Mouse (Mus musculus): ENCODE results near the gene Gm7544. TPM values are rescaled to one million over a fixed set of nuclear protein-coding genes. Genes with fewer than 3 reads are reported as not detected.
"Not testable (repeated sequence)": the region's sequence is repeated elsewhere in the genome, so short reads cannot be mapped to it uniquely, and the experiment has no call there.

Gm7544 gene
- total and polyA plus RNA-seq, 3 experiments = not detected

DNA sequence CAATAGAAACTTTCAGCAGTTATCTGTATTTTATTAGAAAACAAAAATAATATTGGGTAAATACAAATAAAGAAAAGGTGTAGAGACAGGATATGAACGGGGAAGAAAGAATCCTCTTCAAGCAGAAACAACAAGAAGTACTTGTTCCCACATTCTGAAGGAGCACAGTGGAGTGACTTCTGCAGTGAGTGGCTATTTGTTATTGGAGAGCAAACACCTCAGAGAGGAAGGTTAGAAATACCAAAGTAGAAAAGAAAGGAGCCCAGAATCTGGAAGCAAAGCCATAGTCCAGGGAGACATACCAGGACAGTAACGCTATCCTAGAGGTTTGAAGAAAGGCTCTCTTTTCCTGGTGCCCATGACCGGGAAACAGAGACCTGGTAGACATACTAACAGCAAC is 25.3 kb downstream of the Gm7544 start:
- H3K9ac ChIP-seq (ENCODE audit: insufficient read depth, low read depth); H3K4me3 ChIP-seq (replicated peaks in 1 of 3; ENCODE audit: low read depth in 2 of 3, low read length in 2 of 3, poor library complexity in 1 of 3); H3K9me3 ChIP-seq (replicated peaks; ENCODE audit: low read length); H3K27me3 ChIP-seq (replicated peaks); H3K36me3 ChIP-seq (replicated peaks in 1 of 2; ENCODE audit: control insufficient read depth in 1 of 2, insufficient read depth in 1 of 2, low read length in 1 of 2); H3K79me2 ChIP-seq (replicated peaks; ENCODE audit: control insufficient read depth, extremely low read depth, insufficient read depth, poor library complexity, severe bottlenecking); H3K4me1 ChIP-seq (ENCODE audit: control insufficient read depth in 1 of 2, insufficient read depth in 2 of 2); dilution Hi-C loops (cut with MboI; ENCODE audit: extremely low pct_ligation_motif_present, extremely low pct_unique_long_range_greater_than_20kb, low sequenced_read_pairs); H3K4me2 ChIP-seq (ENCODE audit: insufficient read depth, low read depth, poor library complexity, severe bottlenecking); DNase-seq (ENCODE audit: extremely low read depth); in situ Hi-C loops (cut with MboI; ENCODE audit: low pct_ligation_motif_present, low pct_unique_long_range_greater_than_20kb, low sequenced_read_pairs); H3K27ac ChIP-seq (ENCODE audit: insufficient read depth, low read depth): not testable (repeated sequence)

- DNase-seq (ENCODE audit: extremely low read depth) = no peak
- dilution Hi-C loops (cut with MboI; ENCODE audit: extremely low pct_ligation_motif_present, extremely low pct_unique_long_range_greater_than_20kb, low sequenced_read_pairs) = no loop called here
These were observed 31.2 kb downstream of the Gm7544 start, which contains the start of gene A030014E15Rik for GRCm38 (mm10) chr1:82924650-82925049. TSS of gene A030014E15Rik (plus strand) at chr1:82924917.

GRCm38 (mm10) chr1:82913434-82913833 is 42.4 kb downstream of the Gm7544 start:
- in situ Hi-C loops (cut with MboI; ENCODE audit: low pct_ligation_motif_present, low pct_unique_long_range_greater_than_20kb, low sequenced_read_pairs); H3K79me2 ChIP-seq (replicated peaks; ENCODE audit: control insufficient read depth, extremely low read depth, insufficient read depth, poor library complexity, severe bottlenecking); H3K4me3 ChIP-seq (replicated peaks in 1 of 3; ENCODE audit: low read depth in 2 of 3, low read length in 2 of 3, poor library complexity in 1 of 3); H3K36me3 ChIP-seq (replicated peaks in 1 of 2; ENCODE audit: control insufficient read depth in 1 of 2, insufficient read depth in 1 of 2, low read length in 1 of 2); dilution Hi-C loops (cut with MboI; ENCODE audit: extremely low pct_ligation_motif_present, extremely low pct_unique_long_range_greater_than_20kb, low sequenced_read_pairs); H3K9ac ChIP-seq (ENCODE audit: insufficient read depth, low read depth); H3K9me3 ChIP-seq (replicated peaks; ENCODE audit: low read length); DNase-seq (ENCODE audit: extremely low read depth); H3K4me1 ChIP-seq (ENCODE audit: control insufficient read depth in 1 of 2, insufficient read depth in 2 of 2); H3K4me2 ChIP-seq (ENCODE audit: insufficient read depth, low read depth, poor library complexity, severe bottlenecking); H3K27ac ChIP-seq (ENCODE audit: insufficient read depth, low read depth); H3K27me3 ChIP-seq (replicated peaks): not testable (repeated sequence)

More at GRCm38 (mm10) chr1:82924650-82925049, 31.2 kb downstream of the Gm7544 start, which contains the start of gene A030014E15Rik:
- Histone ChIP-seq H3K27ac (ENCODE audit: insufficient read depth, low read depth) (no peak within 1 kb of the TSS), H3K9me3 (replicated peaks; ENCODE audit: low read length) (no peaks in the 10 kb centered on the region), H3K36me3 (replicated peaks in 1 of 2; ENCODE audit: control insufficient read depth in 1 of 2, insufficient read depth in 1 of 2, low read length in 1 of 2) (no peaks in the 10 kb centered on the region), H3K4me1 (ENCODE audit: control insufficient read depth in 1 of 2, insufficient read depth in 2 of 2) (peaks cover 3 to 9% of the 10 kb centered on the region in 2 experiments; a peak in 2 of 4 replicates), H3K27me3 (replicated peaks) (no peaks in the 10 kb centered on the region), H3K9ac (ENCODE audit: insufficient read depth, low read depth) (no peak within 1 kb of the TSS), H3K4me3 (replicated peaks in 1 of 3; ENCODE audit: low read depth in 2 of 3, low read length in 2 of 3, poor library complexity in 1 of 3) (no peak within 1 kb of the TSS), H3K79me2 (replicated peaks; ENCODE audit: control insufficient read depth, extremely low read depth, insufficient read depth, poor library complexity, severe bottlenecking) (no peaks in the 10 kb centered on the region), H3K4me2 (ENCODE audit: insufficient read depth, low read depth, poor library complexity, severe bottlenecking) (no peak within 1 kb of the TSS)
- in situ Hi-C loops (cut with MboI; ENCODE audit: low pct_ligation_motif_present, low pct_unique_long_range_greater_than_20kb, low sequenced_read_pairs) = no loop called here
- TF ChIP-seq MAX (IDR thresholded peaks at IDR 0.05; ENCODE audit: low read length) = no peak
- TF ChIP-seq MAZ (IDR thresholded peaks at IDR 0.05; ENCODE audit: low read depth, low read length) = no peak
- no peak for TF ChIP-seq EP300 (IDR thresholded peaks at IDR 0.05; ENCODE audit: low read length)
- no peak for TF ChIP-seq USF2 (conservative IDR thresholded peaks at IDR 0.05; ENCODE audit: low read depth, low read length)

GRCm38 (mm10) chr1:82913025-82913424 is 42.8 kb downstream of the Gm7544 start, which contains the start of gene A030005L19Rik:
TSS of gene A030005L19Rik (plus strand) at chr1:82913325.
- no peak for DNase-seq (ENCODE audit: extremely low read depth)
- TF ChIP-seq CTCF (conservative IDR thresholded peaks at IDR 0.05 in 1 of 2, IDR thresholded peaks at IDR 0.05 in 1 of 2; ENCODE audit: low read depth in 2 of 2, low read length in 2 of 2) = peak in 1 of 2 experiments; percentile 29; a peak in 2 of 4 replicates
- peak; percentile 25 for TF ChIP-seq SMC3 (IDR thresholded peaks at IDR 0.05; ENCODE audit: low read depth, low read length)
- no peak for TF ChIP-seq BHLHE40 (IDR thresholded peaks at IDR 0.05; ENCODE audit: low read depth, low read length)
- no peaks in the 10 kb centered on the region for H3K79me2 ChIP-seq (replicated peaks; ENCODE audit: control insufficient read depth, extremely low read depth, insufficient read depth, poor library complexity, severe bottlenecking)
- H3K4me2 ChIP-seq (ENCODE audit: insufficient read depth, low read depth, poor library complexity, severe bottlenecking) = no peak within 1 kb of the TSS
- no peaks in the 10 kb centered on the region for H3K9me3 ChIP-seq (replicated peaks; ENCODE audit: low read length)
- peaks cover 2 to 7% of the 10 kb centered on the region in 2 experiments; a peak in 2 of 4 replicates for H3K4me1 ChIP-seq (ENCODE audit: control insufficient read depth in 1 of 2, insufficient read depth in 2 of 2)
- H3K27me3 ChIP-seq (replicated peaks) = no peaks in the 10 kb centered on the region
- dilution Hi-C loops (cut with MboI; ENCODE audit: extremely low pct_ligation_motif_present, extremely low pct_unique_long_range_greater_than_20kb, low sequenced_read_pairs) (no loop called here), in situ Hi-C loops (cut with MboI; ENCODE audit: low pct_ligation_motif_present, low pct_unique_long_range_greater_than_20kb, low sequenced_read_pairs) (no loop called here)
- no peak within 1 kb of the TSS for H3K9ac ChIP-seq (ENCODE audit: insufficient read depth, low read depth)
- H3K27ac ChIP-seq (ENCODE audit: insufficient read depth, low read depth) = no peak within 1 kb of the TSS
- H3K36me3 ChIP-seq (replicated peaks in 1 of 2; ENCODE audit: control insufficient read depth in 1 of 2, insufficient read depth in 1 of 2, low read length in 1 of 2) = peaks cover 4 to 8% of the 10 kb centered on the region in 2 experiments
- no peak within 1 kb of the TSS for H3K4me3 ChIP-seq (replicated peaks in 1 of 3; ENCODE audit: low read depth in 2 of 3, low read length in 2 of 3, poor library complexity in 1 of 3)

Measured in CH12.LX (cell line).